Mouse (Mus musculus) liver, embryonic 14.5 days (tissue): ENCODE results near the gene Gm45753. TPM values are rescaled to one million over a fixed set of nuclear protein-coding genes. Genes with fewer than 3 reads are reported as not detected.

Experiments used
- ATAC-seq: fragments of 200-750 bp; cut with Nextera tagmentation; 2 replicates; pipeline ENCODE4 v1.8.0; 2017; ENCODE audit warnings: moderate number of reproducible peaks, mild to moderate bottlenecking, moderate library complexity; ENCODE audit not compliant: insufficient read depth
- DNase-seq, 3 experiments: peaks; one replicate each; pipeline ENCODE4 v3.0.0-alpha.2; 2012 to 2013; ENCODE audit warnings: low read depth in 3 of 3, low spot score in 3 of 3
- H3K27ac ChIP-seq: fragments of 300-500 bp; sonication (generic); 2 replicates; pipeline ENCODE4 v1.5.1; 2014; ENCODE audit warnings: moderate library complexity, mild to moderate bottlenecking, control low read depth, inconsistent platforms
- H3K27me3 ChIP-seq: fragments of 300-500 bp; sonication (generic); 2 replicates; pipeline ENCODE4 v1.6.1; 2014; ENCODE audit warnings: mild to moderate bottlenecking, low read length, moderate library complexity; ENCODE audit not compliant: control insufficient read depth, insufficient read depth
- H3K36me3 ChIP-seq: fragments of 300-500 bp; sonication (generic); replicated peaks from 2 replicates; pipeline ENCODE4 v1.6.1; 2014; ENCODE audit warnings: low read depth; ENCODE audit not compliant: control insufficient read depth, insufficient read depth
- H3K4me1 ChIP-seq, 2 experiments: fragments of 200-500 bp in 1 of 2; fragments of 300-500 bp in 1 of 2; sonication (generic) in 1 of 2; replicated peaks; 2 replicates each; pipeline ENCODE4 v1.6.1; 2012 to 2014; ENCODE audit warnings: antibody characterized with exemption in 1 of 2, inconsistent platforms in 1 of 2, low read length in 1 of 2; ENCODE audit not compliant: control insufficient read depth in 2 of 2, insufficient read depth in 2 of 2
- H3K4me2 ChIP-seq: fragments of 300-500 bp; sonication (generic); 2 replicates; pipeline ENCODE4 v1.6.1; 2014; ENCODE audit warnings: low read depth, mild to moderate bottlenecking, control low read depth, moderate library complexity
- H3K4me3 ChIP-seq, 2 experiments: fragments of 200-500 bp in 1 of 2; fragments of 300-500 bp in 1 of 2; sonication (generic) in 1 of 2; 2 replicates each; pipeline ENCODE4 v1.5.1; 2012 to 2014; ENCODE audit warnings: low read depth in 2 of 2, low read length in 2 of 2, mild to moderate bottlenecking in 2 of 2, control low read depth in 1 of 2, inconsistent platforms in 1 of 2, moderate library complexity in 1 of 2; ENCODE audit not compliant: insufficient read depth in 1 of 2
- H3K9ac ChIP-seq: fragments of 300-500 bp; sonication (generic); replicated peaks from 2 replicates; pipeline ENCODE4 v1.6.1; 2014; ENCODE audit warnings: mild to moderate bottlenecking, control low read depth, moderate library complexity
- H3K9me3 ChIP-seq: fragments of 300-500 bp; sonication (generic); 2 replicates; pipeline ENCODE4 v1.6.1; 2016; ENCODE audit warnings: low read length, mixed read lengths; ENCODE audit not compliant: control insufficient read depth
- CTCF ChIP-seq: IDR thresholded peaks from 2 replicates; pipeline ENCODE4 v1.5.1; 2016; ENCODE audit warnings: antibody characterized with exemption, low read depth, control low read depth
- EP300 ChIP-seq: IDR thresholded peaks from 2 replicates; pipeline ENCODE4 v1.6.1; 2016; ENCODE audit warnings: antibody characterized with exemption, low read depth
- whole genome bisulfite sequencing: fragments of 180-500 bp; shearing (Covaris S2); extraction: QIAGEN DNeasy Blood & Tissue Kit; methylation state at CpG from one replicate; pipeline ENCODE4 v1.1.7; 2014; ENCODE audit not compliant: insufficient replicate concordance; 5-methylcytosine and 5-hydroxymethylcytosine counted together
- polyA plus RNA-seq, 2 experiments: library from polyadenylated mRNA; depleted of rRNA in 1 of 2; stranded (reverse) in 1 of 2; unstranded in 1 of 2; fragments of >200 nt; fragmentation: Nextera tagmentation in 1 of 2; extraction: Ambion mirVana in 1 of 2; gene quantifications; 2 replicates each; pipeline versions ENCODE4 v1.2.1 to v1.2.3; 2012 to 2014

Gm45753 gene
- polyA plus RNA-seq, 2 experiments = 0.20 to 7.0 TPM

GRCm38 (mm10) chr8:45255040-45255439 is 53.2 kb downstream of the Gm45753 start:
- Histone ChIP-seq H3K27me3 (no peaks in the 10 kb centered on the region), H3K27ac (no peak overlapping the region), H3K9ac (no peak overlapping the region), H3K36me3 (no peaks in the 10 kb centered on the region), H3K4me2 (no peak overlapping the region), H3K4me1 (no peaks in the 10 kb centered on the region), H3K4me3 (no peak overlapping the region), H3K9me3 (no peaks in the 10 kb centered on the region)
- WGBS = 71% methylated on average over 12 of the region's 12 CpGs
- TF ChIP-seq CTCF = no peak
- no peak for TF ChIP-seq EP300
- no peak for DNase-seq
- no peak for ATAC-seq

GRCm38 (mm10) chr8:45254194-45254842 is 53.9 kb downstream of the Gm45753 start:
- H3K9ac ChIP-seq = no peak overlapping the region
- H3K27me3 ChIP-seq = no peaks in the 10 kb centered on the region
- WGBS = 57% methylated on average over 8 of the region's 8 CpGs
- DNase-seq (no peak), ATAC-seq (no peak)
- H3K4me1 ChIP-seq = no peaks in the 10 kb centered on the region
- no peak overlapping the region for H3K4me3 ChIP-seq
- H3K4me2 ChIP-seq = no peak overlapping the region
- no peak overlapping the region for H3K27ac ChIP-seq
- no peaks in the 10 kb centered on the region for H3K9me3 ChIP-seq
- TF ChIP-seq EP300 (no peak), CTCF (no peak)
- no peaks in the 10 kb centered on the region for H3K36me3 ChIP-seq

- ATAC-seq = no peak
- no peak for DNase-seq
- Histone ChIP-seq H3K36me3 (no peaks in the 10 kb centered on the region), H3K9me3 (no peaks in the 10 kb centered on the region), H3K9ac (no peak overlapping the region), H3K4me1 (no peaks in the 10 kb centered on the region), H3K4me2 (no peak overlapping the region), H3K4me3 (no peak overlapping the region), H3K27ac (no peak overlapping the region), H3K27me3 (no peaks in the 10 kb centered on the region)
- TF ChIP-seq EP300 = no peak
- TF ChIP-seq CTCF = no peak
- 65% methylated on average over 1 of the region's 1 CpGs for WGBS
These were observed 54.7 kb downstream of the Gm45753 start for GRCm38 (mm10) chr8:45253586-45253985.

GRCm38 (mm10) chr8:45253111-45253510 is 55.2 kb downstream of the Gm45753 start:
- H3K9ac ChIP-seq = no peak overlapping the region
- no peak overlapping the region for H3K4me3 ChIP-seq
- H3K9me3 ChIP-seq = no peaks in the 10 kb centered on the region
- no peak for TF ChIP-seq EP300
- TF ChIP-seq CTCF = no peak
- no peaks in the 10 kb centered on the region for H3K4me1 ChIP-seq
- WGBS = 35% methylated on average over 2 of the region's 2 CpGs
- no peak overlapping the region for H3K27ac ChIP-seq
- no peak overlapping the region for H3K4me2 ChIP-seq
- ATAC-seq = no peak
- H3K36me3 ChIP-seq = no peaks in the 10 kb centered on the region
- no peak for DNase-seq
- H3K27me3 ChIP-seq = no peaks in the 10 kb centered on the region

- DNase-seq = no peak
- no peak for ATAC-seq
These were observed 62.0 kb downstream of the Gm45753 start for GRCm38 (mm10) chr8:45246307-45246706.

More at GRCm38 (mm10) chr8:45246307-45246706, 62.0 kb downstream of the Gm45753 start:
- Histone ChIP-seq H3K4me2 (no peak overlapping the region), H3K9me3 (no peaks in the 10 kb centered on the region), H3K9ac (no peak overlapping the region), H3K27me3 (no peaks in the 10 kb centered on the region), H3K4me1 (no peaks in the 10 kb centered on the region), H3K4me3 (no peak overlapping the region), H3K27ac (no peak overlapping the region), H3K36me3 (no peaks in the 10 kb centered on the region)
- WGBS = 49% methylated on average over 7 of the region's 7 CpGs
- TF ChIP-seq CTCF (no peak), EP300 (no peak)
